Mouse (Mus musculus) thymus, postnatal 0 days (tissue): ENCODE measurements around the gene Nectin2. TPM values are rescaled to one million over a fixed set of nuclear protein-coding genes. Genes with fewer than 3 reads are reported as not detected.
A peak's percentile ranks its signal among the peaks of the same experiment; 100 is the strongest.

ENCODE experiments used
- DNase-seq: peaks from one replicate; pipeline ENCODE4 v3.0.0-alpha.2; 2015; ENCODE audit warnings: low spot score
- polyA plus RNA-seq: library from polyadenylated mRNA; unstranded; fragments of >200 nt; fragmentation: Nextera tagmentation; extraction: Ambion mirVana; gene quantifications from 2 replicates; pipeline ENCODE4 v1.2.1, GENCODE M21; 2015

Nectin2 gene
- polyA plus RNA-seq, 1 experiment from 2014 or later, result 7.1 TPM

DNA sequence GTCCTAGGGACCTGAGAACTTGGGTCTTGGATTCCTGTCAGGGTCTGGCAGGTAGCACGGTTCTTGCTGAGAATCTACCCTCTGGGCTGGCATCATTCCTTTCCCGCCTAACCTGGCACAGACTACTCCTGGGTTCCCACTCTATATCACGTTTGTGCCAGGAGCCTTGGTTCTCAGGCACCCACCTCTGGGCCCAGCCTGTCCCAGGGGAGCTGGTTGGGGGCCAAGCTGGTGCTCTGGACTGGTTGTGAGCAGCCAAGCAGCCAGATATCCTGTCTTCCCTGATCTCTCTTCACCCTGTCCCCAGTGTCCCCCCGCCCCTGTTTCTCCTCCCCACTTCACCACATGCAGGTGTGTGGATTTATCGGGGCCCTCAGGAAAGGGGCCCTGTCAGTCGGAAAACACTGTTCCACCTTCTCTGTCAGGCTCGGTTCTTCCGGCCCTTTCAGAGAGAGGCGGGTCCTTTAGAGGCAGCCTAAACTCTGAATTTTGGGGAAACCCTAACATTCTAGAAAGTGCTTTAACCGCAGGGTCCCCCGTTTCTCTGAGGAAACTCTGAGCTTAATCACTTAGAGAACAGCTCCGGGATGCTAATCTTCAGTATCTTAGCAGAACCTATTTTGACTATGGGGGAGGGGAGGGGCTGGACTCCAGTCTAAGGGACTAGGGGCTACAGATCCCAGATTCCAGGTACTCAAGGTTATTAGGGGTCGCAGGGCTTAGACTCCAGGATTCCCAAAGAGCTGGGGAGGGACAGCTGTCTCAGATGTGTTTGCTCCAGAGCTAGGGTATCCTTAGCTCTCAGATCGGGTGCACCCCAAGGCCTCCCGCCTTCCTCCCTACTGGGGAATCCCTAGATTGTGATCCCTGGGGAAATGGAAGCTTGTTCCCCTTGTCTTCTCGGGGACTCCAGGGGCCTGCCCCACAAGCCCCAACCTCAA is 19.4 kb upstream of the Nectin2 start:
- DNase-seq, result peak; percentile 30

DNA sequence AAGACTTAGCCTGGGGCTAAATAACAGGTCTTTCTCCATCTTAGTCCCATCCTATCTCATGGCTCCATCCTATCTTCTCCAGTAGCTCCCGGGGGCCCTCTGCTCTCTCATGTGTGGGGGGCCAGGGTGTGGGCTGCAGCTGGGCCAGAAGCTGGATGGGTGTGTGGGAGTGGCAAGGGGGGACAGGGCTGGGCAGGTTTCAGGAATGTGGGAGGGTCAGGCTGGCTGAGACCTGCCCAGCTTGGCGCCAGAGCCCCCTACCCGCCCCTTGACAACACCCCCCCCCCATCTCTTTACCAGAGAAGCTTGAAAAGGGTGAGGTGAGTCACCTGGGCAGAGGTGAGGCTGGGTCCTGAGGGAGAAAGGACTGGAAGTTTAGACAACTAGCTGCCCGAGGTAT is 18.7 kb upstream of the Nectin2 start:
- DNase-seq, result no peak

DNA sequence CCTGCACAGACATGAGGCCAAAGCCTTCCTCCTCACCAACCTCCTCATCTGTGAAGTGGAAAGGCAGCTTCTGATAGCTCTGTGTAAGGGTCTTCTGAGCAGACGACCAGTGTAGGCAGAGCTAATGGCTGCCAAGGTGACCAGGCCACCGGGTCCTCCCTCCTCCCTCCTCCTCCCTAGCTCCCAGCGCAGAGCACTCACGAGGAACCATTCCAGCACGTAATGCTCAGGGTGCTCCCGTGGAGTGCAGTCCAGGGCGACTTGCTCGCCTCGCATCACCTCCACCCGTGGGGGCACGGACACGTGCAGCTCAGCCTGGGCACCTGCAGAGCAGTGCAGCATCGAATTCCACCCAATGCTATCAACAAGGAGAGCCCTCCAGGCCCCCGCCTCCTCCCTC is 18.0 kb upstream of the Nectin2 start:
- no peak for DNase-seq

DNA sequence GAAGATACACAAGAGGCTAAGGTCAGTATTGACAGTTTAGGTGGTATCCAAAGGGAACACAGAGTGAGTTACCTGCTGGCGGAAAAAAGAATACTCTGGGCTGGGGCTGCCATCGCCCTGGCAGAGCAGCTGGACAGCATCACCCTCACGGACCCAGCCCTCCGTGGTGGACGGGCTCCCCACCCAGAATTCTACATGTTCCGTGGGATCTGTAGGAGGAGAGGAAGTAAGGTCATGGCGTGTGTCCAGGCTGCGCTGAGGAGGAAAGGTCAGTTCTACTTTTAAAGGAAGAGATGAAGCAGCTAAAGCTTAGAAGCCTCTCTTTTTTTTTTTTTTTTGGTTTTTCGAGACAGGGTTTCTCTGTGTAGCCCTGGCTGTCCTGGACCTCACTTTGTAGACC is 14.3 kb upstream of the Nectin2 start:
- DNase-seq, result no peak

- no peak for DNase-seq
Measured at GRCm38 (mm10) chr7:19763829-19764477, 13.7 kb upstream of the Nectin2 start.

GRCm38 (mm10) chr7:19762283-19762682 is 12.0 kb upstream of the Nectin2 start:
- DNase-seq, result no peak

DNA sequence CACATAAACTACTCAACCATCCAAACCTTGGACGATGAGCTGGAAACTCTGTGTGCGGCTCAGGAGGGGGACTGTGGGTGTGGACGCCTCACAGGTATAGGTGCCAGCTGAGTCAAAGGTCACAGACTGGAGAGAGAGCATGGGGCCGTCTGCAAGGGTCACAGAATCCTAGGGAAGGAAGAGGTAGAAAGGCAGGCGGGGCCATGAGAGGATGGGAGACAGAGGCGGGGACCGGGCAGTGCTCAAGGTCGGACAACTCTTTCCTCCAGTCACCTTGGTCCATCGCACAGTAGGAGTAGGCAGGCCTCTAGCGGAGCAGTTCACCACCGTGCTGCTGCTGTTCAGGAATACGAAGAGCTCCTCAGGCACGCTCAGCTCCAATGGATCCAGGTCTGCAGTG is 9.7 kb upstream of the Nectin2 start:
- DNase-seq, result no peak

- no peak for DNase-seq
Measured at GRCm38 (mm10) chr7:19758623-19759022, 8.3 kb upstream of the Nectin2 start.

- no peak for DNase-seq
Measured at GRCm38 (mm10) chr7:19755851-19756786, 5.8 kb upstream of the Nectin2 start.

- DNase-seq, result no peak
Measured at GRCm38 (mm10) chr7:19755008-19755407, 4.7 kb upstream of the Nectin2 start.

DNA sequence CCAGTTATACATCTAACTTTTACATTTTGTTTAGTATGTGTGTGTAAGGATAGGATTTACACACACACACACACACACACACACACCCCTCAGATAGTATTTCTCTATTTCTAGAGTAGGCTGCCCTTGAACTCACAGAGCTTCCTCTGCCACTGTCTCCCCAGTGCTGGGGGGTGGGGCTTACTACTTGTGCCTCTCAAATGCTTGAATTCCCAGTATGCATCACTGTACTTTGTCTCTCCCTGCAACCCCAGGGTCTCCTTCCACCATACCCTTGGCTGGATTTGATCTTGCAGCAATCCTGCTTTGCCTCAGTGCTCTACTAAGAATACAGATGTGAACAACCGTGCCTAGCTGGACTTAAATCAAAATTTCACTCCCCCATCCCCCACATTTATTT is 3.8 kb upstream of the Nectin2 start:
- DNase-seq, result no peak

DNA sequence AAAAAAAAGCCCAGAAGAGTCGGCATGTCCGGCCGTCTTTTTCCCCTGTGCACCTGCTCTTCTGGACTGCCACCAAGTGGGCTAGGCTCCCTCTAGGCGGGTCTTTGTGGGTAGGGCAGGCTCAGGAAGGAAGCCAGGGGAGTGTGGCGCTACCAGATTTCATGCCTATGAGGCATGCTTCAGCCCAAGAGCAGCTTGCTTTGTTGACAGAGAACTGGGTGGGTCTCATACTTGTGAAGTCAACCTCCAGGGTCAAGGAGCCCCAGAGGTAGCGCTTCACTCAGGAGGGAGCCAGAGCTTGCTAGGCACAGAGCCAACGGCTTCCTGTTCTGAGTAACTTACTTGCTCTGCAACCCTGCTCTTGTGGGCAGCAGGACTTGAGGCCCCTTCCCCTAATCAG is 3.3 kb upstream of the Nectin2 start:
- DNase-seq, result no peak

- no peak for DNase-seq
Measured at GRCm38 (mm10) chr7:19752652-19753051, 2.4 kb upstream of the Nectin2 start.

DNA sequence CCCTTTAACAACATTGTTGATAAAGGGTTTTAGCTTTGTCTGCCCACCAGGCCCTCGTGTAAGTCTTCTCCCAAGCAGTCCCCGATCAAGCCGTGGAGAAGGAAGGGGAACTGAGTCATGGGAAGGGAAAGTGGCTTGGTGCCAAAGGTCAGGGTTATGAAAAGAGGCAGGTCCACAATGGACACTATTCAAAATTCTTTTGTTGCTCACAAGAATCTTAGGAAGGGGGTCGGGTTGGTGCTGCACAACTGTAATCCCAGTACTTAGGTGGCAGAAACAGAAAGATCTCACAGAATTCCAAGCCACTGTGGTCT is 744 bp upstream of the Nectin2 start:
- no peak for DNase-seq

GRCm38 (mm10) chr7:19749389-19750216 is 680 bp downstream of the Nectin2 start:
- peak; percentile 65 for DNase-seq

- DNase-seq, result peak; percentile 8
Measured at GRCm38 (mm10) chr7:19748219-19749195, 1.8 kb downstream of the Nectin2 start.

- DNase-seq, result no peak
Measured at GRCm38 (mm10) chr7:19747420-19748218, 2.7 kb downstream of the Nectin2 start.

- no peak for DNase-seq
Measured at GRCm38 (mm10) chr7:19746426-19747201, 3.7 kb downstream of the Nectin2 start.
